Mouse (Mus musculus) hindbrain, embryonic 14.5 days (tissue): Measurements from ENCODE around the gene Nlrp9b. TPM values are rescaled to one million over a fixed set of nuclear protein-coding genes. Genes with fewer than 3 reads are reported as not detected.
"Not testable (repeated sequence)": the region's sequence is repeated elsewhere in the genome, so short reads cannot be mapped to it uniquely, and the experiment has no call there.

Experiments used
- ATAC-seq: fragments of 200-750 bp; cut with Nextera tagmentation; 2 replicates; pipeline ENCODE4 v1.8.0; 2017; ENCODE audit warnings: moderate number of reproducible peaks, mild to moderate bottlenecking, moderate TSS enrichment, moderate library complexity; ENCODE audit not compliant: low FRiP score
- DNase-seq: peaks from one replicate; pipeline ENCODE4 v3.0.0-alpha.2; 2015; ENCODE audit warnings: low spot score
- H3K27ac ChIP-seq: fragments of 300-500 bp; sonication (generic); 2 replicates; pipeline ENCODE4 v1.5.1; 2014; ENCODE audit warnings: mild to moderate bottlenecking, moderate library complexity
- H3K27me3 ChIP-seq: fragments of 300-500 bp; sonication (generic); 2 replicates; pipeline ENCODE4 v1.6.1; 2014; ENCODE audit warnings: mild to moderate bottlenecking, low read length, mixed read lengths; ENCODE audit not compliant: control insufficient read depth, insufficient read depth
- H3K36me3 ChIP-seq: fragments of 300-500 bp; sonication (generic); replicated peaks from 2 replicates; pipeline ENCODE4 v1.6.1; 2014; ENCODE audit not compliant: control insufficient read depth, insufficient read depth
- H3K4me1 ChIP-seq: fragments of 300-500 bp; sonication (generic); replicated peaks from 2 replicates; pipeline ENCODE4 v1.6.1; 2014; ENCODE audit warnings: antibody characterized with exemption, low read length, mixed read lengths; ENCODE audit not compliant: control insufficient read depth, insufficient read depth
- H3K4me2 ChIP-seq: fragments of 300-500 bp; sonication (generic); replicated peaks from 2 replicates; pipeline ENCODE4 v1.6.1; 2014; ENCODE audit warnings: mild to moderate bottlenecking, moderate library complexity
- H3K4me3 ChIP-seq: fragments of 300-500 bp; sonication (generic); replicated peaks from 2 replicates; pipeline ENCODE4 v1.5.1; 2014; ENCODE audit warnings: mild to moderate bottlenecking, low read length
- H3K9ac ChIP-seq: fragments of 300-500 bp; sonication (generic); 2 replicates; pipeline ENCODE4 v1.6.1; 2014
- H3K9me3 ChIP-seq: fragments of 300-500 bp; sonication (generic); 2 replicates; pipeline ENCODE4 v1.6.1; 2016; ENCODE audit warnings: low read length; ENCODE audit not compliant: control insufficient read depth
- WGBS: fragments of 180-500 bp; shearing (Covaris S2); extraction: QIAGEN DNeasy Blood & Tissue Kit; methylation state at CpG from one replicate; pipeline ENCODE4 v1.1.7; 2014; 5-methylcytosine and 5-hydroxymethylcytosine counted together
- polyA plus RNA-seq: library from polyadenylated mRNA; unstranded; fragments of >200 nt; fragmentation: Nextera tagmentation; extraction: Ambion mirVana; gene quantifications from 2 replicates; pipeline ENCODE4 v1.2.1, GENCODE M21; 2014

Gene Nlrp9b
- polyA plus RNA-seq, 1 experiment from 2014 or later: not detected

DNA sequence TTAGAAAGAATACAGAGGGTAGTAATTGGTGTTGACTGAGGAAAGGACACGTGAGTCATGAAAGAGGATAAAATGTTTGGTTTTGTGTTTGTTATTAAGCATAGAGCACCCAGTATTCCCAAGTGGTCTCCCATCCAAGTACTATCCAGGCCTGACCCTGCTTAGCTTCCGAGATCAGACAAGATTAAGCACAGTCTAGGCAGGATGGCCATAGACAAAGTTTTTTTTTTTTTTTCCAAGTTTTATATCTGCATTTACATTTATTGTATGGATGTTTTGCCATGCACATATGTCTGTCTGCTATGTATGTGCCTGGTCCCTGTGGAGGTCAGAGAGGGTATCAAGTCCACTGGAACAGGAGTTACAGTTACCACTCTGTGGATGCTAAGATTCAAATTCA is 18.7 kb downstream of the Nlrp9b start:
- no peak for ATAC-seq

GRCm38 (mm10) chr7:20064100-20064499 is 72.8 kb downstream of the Nlrp9b start:
- not testable (repeated sequence) for H3K4me3 ChIP-seq, H3K4me1 ChIP-seq, H3K4me2 ChIP-seq, H3K27ac ChIP-seq, H3K27me3 ChIP-seq, H3K36me3 ChIP-seq, DNase-seq, ATAC-seq, H3K9ac ChIP-seq, H3K9me3 ChIP-seq
- WGBS: 71% methylated on average over 4 of the region's 4 CpGs

More for the DNA sequence above, 18.7 kb downstream of the Nlrp9b start:
- Histone ChIP-seq H3K9me3 (no peaks in the 10 kb centered on the region), H3K27me3 (no peaks in the 10 kb centered on the region), H3K4me3 (no peak overlapping the region), H3K4me1 (no peaks in the 10 kb centered on the region), H3K4me2 (no peak overlapping the region), H3K27ac (no peak overlapping the region), H3K36me3 (no peaks in the 10 kb centered on the region), H3K9ac (no peak overlapping the region)
- 72% methylated on average over 2 of the region's 2 CpGs for WGBS
- no peak for DNase-seq

GRCm38 (mm10) chr7:20078118-20078517 is 86.9 kb downstream of the Nlrp9b start:
- not testable (repeated sequence) for H3K4me2 ChIP-seq, H3K27ac ChIP-seq, H3K9ac ChIP-seq, DNase-seq, H3K9me3 ChIP-seq, H3K27me3 ChIP-seq, ATAC-seq, H3K36me3 ChIP-seq, H3K4me3 ChIP-seq, H3K4me1 ChIP-seq
- WGBS: 75% methylated on average over 18 of the region's 18 CpGs

DNA sequence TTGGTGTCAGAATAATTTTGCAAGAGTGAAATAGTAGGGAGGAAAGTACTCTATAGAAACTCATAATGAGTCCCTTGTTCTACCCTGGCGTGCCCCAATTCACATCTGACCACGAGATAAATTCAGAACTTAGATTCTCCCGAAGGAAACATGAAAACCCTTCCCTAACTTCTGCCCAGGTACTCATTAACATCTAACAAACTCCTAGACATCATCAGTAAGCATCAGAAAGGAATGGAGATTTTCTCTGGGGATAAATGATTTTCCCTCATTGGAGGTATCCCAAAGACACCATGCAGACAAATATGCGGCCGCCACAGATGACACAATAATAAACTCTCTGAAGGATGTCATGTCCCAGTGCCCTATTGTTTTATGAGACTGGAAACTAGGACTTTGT is 108.1 kb downstream of the Nlrp9b start, which contains the start of gene Vmn1r91:
Gene Vmn1r91, plus strand, starts transcription at position 301 of the 400 bp plus-strand sequence.
- not testable (repeated sequence) for H3K9ac ChIP-seq, H3K27me3 ChIP-seq, H3K9me3 ChIP-seq, H3K4me1 ChIP-seq, DNase-seq, H3K36me3 ChIP-seq, H3K27ac ChIP-seq, H3K4me2 ChIP-seq, ATAC-seq, H3K4me3 ChIP-seq
- WGBS: 89% methylated on average over 5 of the region's 5 CpGs

DNA sequence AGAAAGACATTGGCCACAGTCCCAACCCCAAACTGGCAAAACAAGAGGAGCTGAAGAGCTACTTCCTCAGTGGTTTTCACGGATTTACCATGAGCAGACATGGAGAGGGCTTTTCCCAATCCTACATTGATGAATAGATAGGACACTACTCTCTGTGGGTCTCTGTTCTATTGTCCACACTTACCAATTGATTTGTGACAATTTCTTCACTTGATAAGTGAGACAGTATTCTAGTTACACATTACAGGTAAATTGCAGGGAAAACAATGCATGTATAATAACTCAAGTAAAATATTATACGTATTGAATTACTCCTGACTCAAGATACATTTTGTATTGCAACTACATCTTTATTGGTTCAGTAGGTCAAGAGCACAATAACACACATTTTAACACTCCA is 131.2 kb downstream of the Nlrp9b start, which contains the start of gene Gm16442:
Gene Gm16442, minus strand, starts transcription at position 101 of the 400 bp plus-strand sequence.
- H3K4me3 ChIP-seq, ATAC-seq, DNase-seq, H3K9ac ChIP-seq, H3K27me3 ChIP-seq, H3K4me2 ChIP-seq, H3K27ac ChIP-seq, H3K9me3 ChIP-seq, H3K4me1 ChIP-seq, H3K36me3 ChIP-seq: not testable (repeated sequence)
- WGBS: no CpG with 5 or more reads among the region's 2 CpGs

Other genes starting within 250 kb of the Nlrp9b start
- gene Nectin2, start 241.0 kb upstream of the Nlrp9b start, polyA plus RNA-seq: 46.7 and 49.5 TPM in 2 replicates
- 17.5 and 18.8 TPM in 2 replicates for gene Bcam, start 220.4 kb upstream of the Nlrp9b start, polyA plus RNA-seq
- gene Cblc, start 194.7 kb upstream of the Nlrp9b start, polyA plus RNA-seq: not detected in 2 replicates
- 0.58 and 0.97 TPM in 2 replicates for gene Bcl3, start 168.7 kb upstream of the Nlrp9b start, polyA plus RNA-seq
- 13.0 and 13.9 TPM in 2 replicates for gene Gm19345, start 139.5 kb upstream of the Nlrp9b start, polyA plus RNA-seq
- 0.17 and 0.20 TPM in 2 replicates for gene Ceacam16, start 130.2 kb upstream of the Nlrp9b start, polyA plus RNA-seq
- gene Ceacam19, start 103.5 kb upstream of the Nlrp9b start, polyA plus RNA-seq: not detected in 2 replicates
- gene Pvr, start 70.3 kb upstream of the Nlrp9b start, polyA plus RNA-seq: 6.4 and 6.6 TPM in 2 replicates
- not detected in 2 replicates for gene Igsf23, start 40.7 kb upstream of the Nlrp9b start, polyA plus RNA-seq
- gene Ceacam20, start 26.1 kb upstream of the Nlrp9b start, polyA plus RNA-seq: not detected in 2 replicates
- gene Vmn1r91, start 108.2 kb downstream of the Nlrp9b start, polyA plus RNA-seq: not detected in 2 replicates
- not detected in 2 replicates for gene Gm16442, start 131.1 kb downstream of the Nlrp9b start, polyA plus RNA-seq
- gene Vmn1r93, start 147.6 kb downstream of the Nlrp9b start, polyA plus RNA-seq: not detected in 2 replicates
- gene Vmn1r94, start 176.9 kb downstream of the Nlrp9b start, polyA plus RNA-seq: not detected in 2 replicates
- gene Vmn1r95, start 202.2 kb downstream of the Nlrp9b start, polyA plus RNA-seq: not detected in 2 replicates
- gene Gm6164, start 214.1 kb downstream of the Nlrp9b start, polyA plus RNA-seq: not detected in 2 replicates
- not detected in 2 replicates for gene Gm4498, start 242.4 kb downstream of the Nlrp9b start, polyA plus RNA-seq